Mouse (Mus musculus) MEL (cell line): ENCODE data around the gene Duox2. TPM values are rescaled to one million over a fixed set of nuclear protein-coding genes. Genes with fewer than 3 reads are reported as not detected.

Source experiments
- DNase-seq: peaks from one replicate; pipeline ENCODE4 v3.0.0; 2011; ENCODE audit warnings: low read depth, low spot score
- H3K27ac ChIP-seq: 2 replicates; pipeline ENCODE4 v1.5.1; 2012; ENCODE audit warnings: low read depth, mild to moderate bottlenecking, control low read depth, low read length, moderate library complexity; ENCODE audit not compliant: control insufficient read depth
- H3K27me3 ChIP-seq, 2 experiments: fragments of 150-350 bp in 1 of 2; sonication (generic) in 1 of 2; 2 replicates each; pipeline ENCODE4 v1.6.1; 2012; ENCODE audit warnings: low read length in 2 of 2, mild to moderate bottlenecking in 2 of 2, improper control_type of control experiment in 1 of 2, moderate library complexity in 1 of 2; ENCODE audit not compliant: insufficient read depth in 2 of 2, control insufficient read depth in 1 of 2
- H3K36me3 ChIP-seq, 2 experiments: 2 replicates each; pipeline ENCODE4 v1.6.1; 2012 to 2014; ENCODE audit warnings: low read length in 2 of 2, improper control_type of control experiment in 1 of 2, inconsistent platforms in 1 of 2, mild to moderate bottlenecking in 1 of 2; ENCODE audit not compliant: insufficient read depth in 2 of 2, control insufficient read depth in 1 of 2
- H3K4me1 ChIP-seq, 2 experiments: fragments of 150-350 bp in 1 of 2; sonication (generic) in 1 of 2; 2 replicates each; pipeline ENCODE4 v1.6.1; 2012; ENCODE audit warnings: low read length in 2 of 2, improper control_type of control experiment in 1 of 2, mild to moderate bottlenecking in 1 of 2; ENCODE audit not compliant: insufficient read depth in 2 of 2, control insufficient read depth in 1 of 2
- H3K4me3 ChIP-seq, 2 experiments: fragments of 150-350 bp in 1 of 2; sonication (generic) in 1 of 2; 2 replicates each; pipeline ENCODE4 v1.5.1; 2012; ENCODE audit warnings: low read depth in 2 of 2, low read length in 2 of 2, mild to moderate bottlenecking in 2 of 2, moderate library complexity in 2 of 2, control low read depth in 1 of 2, improper control_type of control experiment in 1 of 2; ENCODE audit not compliant: control insufficient read depth in 1 of 2, insufficient read depth in 1 of 2
- H3K79me2 ChIP-seq: 2 replicates; pipeline ENCODE4 v1.6.1; 2012; ENCODE audit warnings: mild to moderate bottlenecking, low read length, moderate library complexity; ENCODE audit not compliant: control insufficient read depth, poor library complexity, insufficient read depth
- H3K9ac ChIP-seq: 2 replicates; pipeline ENCODE4 v1.6.1; 2012; ENCODE audit warnings: low read depth, mild to moderate bottlenecking, control low read depth, low read length, moderate library complexity; ENCODE audit not compliant: control insufficient read depth, poor library complexity, severe bottlenecking
- H3K9me3 ChIP-seq: fragments of 150-350 bp; sonication (generic); replicated peaks from 2 replicates; pipeline ENCODE4 v1.6.1; 2012; ENCODE audit warnings: mild to moderate bottlenecking, low read length, improper control_type of control experiment, moderate library complexity; ENCODE audit not compliant: insufficient read depth
- BHLHE40 ChIP-seq: IDR thresholded peaks from 2 replicates; pipeline ENCODE4 v1.6.1; 2012; ENCODE audit warnings: low read depth, mild to moderate bottlenecking, inconsistent platforms, low read length, improper control_type of control experiment, borderline replicate concordance
- CTCF ChIP-seq, 3 experiments: IDR thresholded peaks in 2 of 3; conservative IDR thresholded peaks in 1 of 3; 2 replicates each; pipeline ENCODE4 v1.5.1; 2011 to 2012; ENCODE audit warnings: low read length in 3 of 3, low read depth in 2 of 3, mild to moderate bottlenecking in 2 of 3, improper control_type of control experiment in 1 of 3, inconsistent platforms in 1 of 3, mixed read lengths in 1 of 3, moderate library complexity in 1 of 3; ENCODE audit not compliant: control insufficient read depth in 1 of 3, insufficient read depth in 1 of 3, poor library complexity in 1 of 3, severe bottlenecking in 1 of 3
- EP300 ChIP-seq, 2 experiments: IDR thresholded peaks; 2 replicates each; pipeline ENCODE4 v1.6.1; 2011; ENCODE audit warnings: improper control_type of control experiment in 2 of 2, low read length in 2 of 2, low read depth in 1 of 2, mild to moderate bottlenecking in 1 of 2
- GABPA ChIP-seq: IDR thresholded peaks from 2 replicates; pipeline ENCODE4 v1.6.1; 2012; ENCODE audit warnings: low read depth, mild to moderate bottlenecking, inconsistent platforms, low read length, improper control_type of control experiment, moderate library complexity
- HCFC1 ChIP-seq: IDR thresholded peaks from 2 replicates; pipeline ENCODE4 v1.6.1; 2012; ENCODE audit warnings: low read depth, mild to moderate bottlenecking, inconsistent platforms, low read length, improper control_type of control experiment, moderate library complexity
- KAT2A ChIP-seq: conservative IDR thresholded peaks from 2 replicates; pipeline ENCODE4 v1.6.1; 2012; ENCODE audit warnings: low read depth, low read length, improper control_type of control experiment, inconsistent platforms
- MAFK ChIP-seq: IDR thresholded peaks from 2 replicates; pipeline ENCODE4 v1.6.1; 2011; ENCODE audit warnings: low read depth, mild to moderate bottlenecking, low read length, improper control_type of control experiment, borderline replicate concordance
- MAX ChIP-seq: IDR thresholded peaks from 2 replicates; pipeline ENCODE4 v1.6.1; 2011; ENCODE audit warnings: low read length, improper control_type of control experiment
- MYC ChIP-seq: IDR thresholded peaks from 2 replicates; pipeline ENCODE4 v1.6.1; 2011; ENCODE audit warnings: low read depth, mild to moderate bottlenecking, low read length, improper control_type of control experiment, moderate library complexity
- RAD21 ChIP-seq: IDR thresholded peaks from 2 replicates; pipeline ENCODE4 v1.6.1; 2011; ENCODE audit warnings: mild to moderate bottlenecking, low read depth, low read length, improper control_type of control experiment
- SIN3A ChIP-seq: IDR thresholded peaks from 2 replicates; pipeline ENCODE4 v1.6.1; 2012; ENCODE audit warnings: low read length, improper control_type of control experiment, inconsistent platforms
- SMC3 ChIP-seq: IDR thresholded peaks from 2 replicates; pipeline ENCODE4 v1.6.1; 2011; ENCODE audit warnings: low read depth, low read length, improper control_type of control experiment
- TBP ChIP-seq: IDR thresholded peaks from 2 replicates; pipeline ENCODE4 v1.8.0; 2011; ENCODE audit warnings: low read depth, low read length, improper control_type of control experiment
- TCF12 ChIP-seq: IDR thresholded peaks from 2 replicates; pipeline ENCODE4 v1.6.1; 2014; ENCODE audit warnings: low read depth, mild to moderate bottlenecking, inconsistent platforms, low read length, improper control_type of control experiment, moderate library complexity
- UBTF ChIP-seq: IDR thresholded peaks from 2 replicates; pipeline ENCODE4 v1.6.1; 2012; ENCODE audit warnings: low read depth, mild to moderate bottlenecking, inconsistent platforms, low read length, improper control_type of control experiment, moderate library complexity, borderline replicate concordance; ENCODE audit not compliant: insufficient read depth
- ZNF384 ChIP-seq: IDR thresholded peaks from 2 replicates; pipeline ENCODE4 v1.6.1; 2012; ENCODE audit warnings: low read depth, mild to moderate bottlenecking, inconsistent platforms, low read length, improper control_type of control experiment
- polyA plus RNA-seq, 2 experiments: library from polyadenylated mRNA; stranded (reverse) in 1 of 2; unstranded in 1 of 2; fragments of >175 nt in 1 of 2; fragments of >200 nt in 1 of 2; gene quantifications; 2 replicates each; pipeline versions ENCODE4 v1.2.1 to v1.2.4; 2012; ENCODE audit warnings: low replicate concordance in 2 of 2, low read depth in 1 of 2; ENCODE audit not compliant: insufficient read length in 2 of 2, insufficient read depth in 1 of 2, missing spikeins in 1 of 2
- total RNA-seq: library from RNA; depleted of rRNA; stranded (reverse); fragments of 300-350 nt; gene quantifications from 2 replicates; pipeline ENCODE4 v1.2.3, GENCODE M21; 2012

Gene Duox2
- total and polyA plus RNA-seq, 3 experiments = not detected

GRCm38 (mm10) chr2:122311561-122311960 lies 13.3 kb upstream of the Duox2 start:
- DNase-seq = no peak
- TF ChIP-seq EP300 (IDR thresholded peaks at IDR 0.05; ENCODE audit: low read depth in 1 of 2, low read length in 2 of 2) (no peak), GABPA (no peak), MYC (no peak), MAX (no peak), TBP (no peak), TCF12 (no peak), BHLHE40 (no peak), MAFK (no peak)
- H3K9me3 ChIP-seq = no peaks in the 10 kb centered on the region; the same call in 1 of the 2 replicates
- H3K4me1 ChIP-seq = 0 out of 4 replicates have a peak, but pooled peaks cover 0 to 2% of the 10 kb centered on the region in 2 experiments
- H3K27me3 ChIP-seq = peaks cover 0 to 5% of the 10 kb centered on the region in 2 experiments; a peak in 2 of 4 replicates
- H3K27ac ChIP-seq = no peak overlapping the region
- no peak overlapping the region for H3K9ac ChIP-seq
- H3K4me3 ChIP-seq = no peak overlapping the region
- H3K79me2 ChIP-seq = no peaks in the 10 kb centered on the region
- H3K36me3 ChIP-seq = no peaks in the 10 kb centered on the region

GRCm38 (mm10) chr2:122309647-122310046 lies 11.4 kb upstream of the Duox2 start:
- H3K9ac ChIP-seq = no peak overlapping the region
- no peak overlapping the region for H3K4me3 ChIP-seq
- TF ChIP-seq MAFK (no peak), MAX (no peak), UBTF (no peak), HCFC1 (no peak), RAD21 (peak; percentile 24), SIN3A (no peak), KAT2A (no peak), CTCF (IDR thresholded peaks at IDR 0.05 in 2 of 3, conservative IDR thresholded peaks at IDR 0.05 in 1 of 3; ENCODE audit: control insufficient read depth in 1 of 3, insufficient read depth in 1 of 3, low read depth in 2 of 3, low read length in 3 of 3, poor library complexity in 1 of 3, severe bottlenecking in 1 of 3) (peak in 1 of 3 experiments; percentile 36; a peak in 2 of 6 replicates), SMC3 (peak; percentile 42), ZNF384 (no peak)
- 0 out of 4 replicates have a peak, but pooled peaks cover 0 to 2% of the 10 kb centered on the region in 2 experiments for H3K4me1 ChIP-seq
- no peaks in the 10 kb centered on the region; the same call in 1 of the 2 replicates for H3K9me3 ChIP-seq
- no peak overlapping the region for H3K27ac ChIP-seq
- H3K36me3 ChIP-seq = no peaks in the 10 kb centered on the region
- peaks cover 0 to 5% of the 10 kb centered on the region in 2 experiments; a peak in 2 of 4 replicates for H3K27me3 ChIP-seq
- no peak for DNase-seq
- H3K79me2 ChIP-seq = no peaks in the 10 kb centered on the region
